11 mouse cellular contexts compared by ENCODE assay signal in genomic region chr13:48290427-48290826, GRCm38 (mm10). TPM values are rescaled to one million over a fixed set of nuclear protein-coding genes. Genes with fewer than 3 reads are reported as not detected.
DNase-seq lines count a peak whose midpoint lies in the region; ATAC-seq and TF ChIP-seq lines count a peak whose summit lies in the region.
"Had no signal": no experiment of that assay in that cellular context is flagged by ENCODE, and none has a peak within 500 bp of the region (broad histone marks: within the 10 kb centered on the region; RNA-seq: fewer than 3 reads in every experiment).

No protein-coding gene starts in this region.

- no peak for TF ChIP-seq CTCF in heart, adult 2 months (IDR thresholded peaks at IDR 0.05)

- ATAC-seq in heart, embryonic 12.5 days (ENCODE audit: insufficient number of reproducible peaks, low FRiP score), result no peak
- ATAC-seq in hindbrain, embryonic 11.5 days (ENCODE audit: low FRiP score), result peak; percentile 79
- peak; percentile 87 for ATAC-seq in midbrain, embryonic 15.5 days (replicated peaks)
- ATAC-seq in frontal cortex, adult (ENCODE audit: low TSS enrichment), result no peak
- ATAC-seq: liver, embryonic 12.5 days had no signal

- intact Hi-C loops in heart, adult 2 months (cut with DNase I), result no loop called here

- no peak for DNase-seq in heart, adult 2 months
- peak; percentile 30 for DNase-seq in brain, embryonic 18.5 days (ENCODE audit: low read depth, low spot score)
- DNase-seq in hindbrain, embryonic 11.5 days (ENCODE audit: low spot score), result peak; percentile 43
- no peak for DNase-seq in cerebellum, adult 9-10 months
- DNase-seq in right cerebral cortex, postnatal 25 days, result no peak
- DNase-seq: kidney, adult 18-20 months; thymus, postnatal 14 days had no signal

- H3K4me2 ChIP-seq in heart, embryonic 12.5 days, result peak overlapping the region; percentile 27; the same call in 1 of the 2 replicates
- H3K4me2 ChIP-seq in hindbrain, embryonic 11.5 days (replicated peaks; ENCODE audit: low read depth, low read length), result no peak overlapping the region
- peak overlapping the region; percentile 21 for H3K4me2 ChIP-seq in midbrain, embryonic 15.5 days
- H3K4me2 ChIP-seq: liver, embryonic 12.5 days had no signal

- TF ChIP-seq EP300 in heart, adult 2 months (IDR thresholded peaks at IDR 0.05; ENCODE audit: insufficient read depth, low read depth, low read length), result no peak

- no peak overlapping the region for H3K4me3 ChIP-seq in heart, embryonic 12.5 days
- no peak overlapping the region for H3K4me3 ChIP-seq in heart, adult 2 months
- no peak overlapping the region for H3K4me3 ChIP-seq in hindbrain, embryonic 11.5 days (ENCODE audit: low read depth, low read length)
- H3K4me3 ChIP-seq in midbrain, embryonic 15.5 days, result no peak overlapping the region
- H3K4me3 ChIP-seq: liver, embryonic 12.5 days had no signal

- H3K4me1 ChIP-seq in heart, embryonic 12.5 days (replicated peaks), result 0 out of 2 replicates have a peak, but pooled peaks cover 6% of the 10 kb centered on the region
- H3K4me1 ChIP-seq in heart, adult 2 months (ENCODE audit: control insufficient read depth, insufficient read depth, low read length), result no peaks in the 10 kb centered on the region
- H3K4me1 ChIP-seq in hindbrain, embryonic 11.5 days (replicated peaks; ENCODE audit: control insufficient read depth, insufficient read depth, low read length), result no peaks in the 10 kb centered on the region
- H3K4me1 ChIP-seq in midbrain, embryonic 15.5 days, result peaks cover 31% of the 10 kb centered on the region
- H3K4me1 ChIP-seq: liver, embryonic 12.5 days had no signal

- no peak for TF ChIP-seq POLR2A in heart, adult 2 months (IDR thresholded peaks at IDR 0.05; ENCODE audit: insufficient read depth, low read depth, low read length)

- no peaks in the 10 kb centered on the region for H3K9me3 ChIP-seq in heart, embryonic 12.5 days (replicated peaks)
- no peaks in the 10 kb centered on the region for H3K9me3 ChIP-seq in hindbrain, embryonic 11.5 days (ENCODE audit: control insufficient read depth, low read length)
- H3K9me3 ChIP-seq in midbrain, embryonic 15.5 days, result no peaks in the 10 kb centered on the region
- H3K9me3 ChIP-seq: liver, embryonic 12.5 days had no signal

- no peak overlapping the region for H3K9ac ChIP-seq in heart, embryonic 12.5 days
- no peak overlapping the region for H3K9ac ChIP-seq in heart, adult 2 months (ENCODE audit: low read depth, low read length)
- no peak overlapping the region for H3K9ac ChIP-seq in hindbrain, embryonic 11.5 days (ENCODE audit: low read depth, low read length)
- no peak overlapping the region for H3K9ac ChIP-seq in midbrain, embryonic 15.5 days
- H3K9ac ChIP-seq: liver, embryonic 12.5 days had no signal

- 23% methylated on average over 13 of the region's 13 CpGs for WGBS in heart, embryonic 12.5 days
- 29% methylated on average over 13 of the region's 13 CpGs for WGBS in heart, adult 2 months
- 54% methylated on average over 13 of the region's 13 CpGs for WGBS in hindbrain, embryonic 11.5 days
- 15% methylated on average over 13 of the region's 13 CpGs for WGBS in midbrain, embryonic 15.5 days

- no peak overlapping the region for H3K27ac ChIP-seq in heart, embryonic 12.5 days (ENCODE audit: poor library complexity, severe bottlenecking)
- no peak overlapping the region for H3K27ac ChIP-seq in heart, adult 2 months
- H3K27ac ChIP-seq in hindbrain, embryonic 11.5 days (ENCODE audit: low read depth, low read length), result peak overlapping the region; percentile 73
- H3K27ac ChIP-seq in midbrain, embryonic 15.5 days, result peak overlapping the region; percentile 81
- H3K27ac ChIP-seq: liver, embryonic 12.5 days had no signal

- H3K27me3 ChIP-seq in heart, embryonic 12.5 days (replicated peaks), result 0 out of 2 replicates have a peak, but pooled peaks cover 5% of the 10 kb centered on the region
- no peaks in the 10 kb centered on the region; the same call in 1 of the 2 replicates for H3K27me3 ChIP-seq in heart, adult 2 months (ENCODE audit: control insufficient read depth, insufficient read depth, low read length)
- no peaks in the 10 kb centered on the region for H3K27me3 ChIP-seq in hindbrain, embryonic 11.5 days (ENCODE audit: control insufficient read depth, insufficient read depth, low read length)
- no peaks in the 10 kb centered on the region for H3K27me3 ChIP-seq in midbrain, embryonic 15.5 days (replicated peaks)
- H3K27me3 ChIP-seq: liver, embryonic 12.5 days had no signal

- no peaks in the 10 kb centered on the region for H3K36me3 ChIP-seq in heart, embryonic 12.5 days
- H3K36me3 ChIP-seq in heart, adult 2 months (ENCODE audit: control insufficient read depth, insufficient read depth, low read length), result no peaks in the 10 kb centered on the region
- no peaks in the 10 kb centered on the region for H3K36me3 ChIP-seq in hindbrain, embryonic 11.5 days (ENCODE audit: control insufficient read depth, insufficient read depth, low read length)
- H3K36me3 ChIP-seq in midbrain, embryonic 15.5 days (replicated peaks), result no peaks in the 10 kb centered on the region
- H3K36me3 ChIP-seq: liver, embryonic 12.5 days had no signal

- H3K79me2 ChIP-seq in heart, adult 2 months (replicated peaks; ENCODE audit: control insufficient read depth, insufficient read depth, low read length), result no peaks in the 10 kb centered on the region

RNA-seq across cellular contexts. Expression of gene Id4, which starts 29.4 kb away (rescaled TPM):
- 4.4 and 4.7 TPM in 2 replicates for polyA plus RNA-seq in heart, embryonic 12.5 days (2016; fragmentation: Nextera tagmentation; extraction: Ambion mirVana)
- total RNA-seq in heart, adult 2 months (2021), result under 1 TPM; 0.76 to 0.77 TPM
- polyA plus RNA-seq in heart, adult 2 months (2012; rRNA removed), result 0.41 and 0.78 TPM in 2 replicates
- polyA plus RNA-seq in hindbrain, embryonic 11.5 days (2014; fragmentation: Nextera tagmentation; extraction: Ambion mirVana), result 44.7 and 53.7 TPM in 2 replicates
- polyA plus RNA-seq in midbrain, embryonic 15.5 days (2015; fragmentation: Nextera tagmentation; extraction: Ambion mirVana), result 165 and 174 TPM in 2 replicates

Comparison
In these comparisons a context has a peak if more than half of its experiments do, and no peak if none do; other contexts are left out.
1. ATAC-seq: peak in hindbrain, embryonic 11.5 days (single experiment) and midbrain, embryonic 15.5 days (single experiment); none in heart, embryonic 12.5 days (single experiment) and frontal cortex, adult (single experiment).
2. H3K27ac ChIP-seq: peak in hindbrain, embryonic 11.5 days (single experiment) and midbrain, embryonic 15.5 days (single experiment); none in heart, embryonic 12.5 days (single experiment) and heart, adult 2 months (single experiment).
3. DNase-seq: peak in brain, embryonic 18.5 days (single experiment) and hindbrain, embryonic 11.5 days (single experiment); none in heart, adult 2 months (0 of 2), cerebellum, adult 9-10 months (single experiment) and right cerebral cortex, postnatal 25 days (single experiment).